Mouse (Mus musculus) embryonic fibroblast, embryonic 13.5 days (primary cell): ENCODE results near the gene St3gal3. TPM values are rescaled to one million over a fixed set of nuclear protein-coding genes. Genes with fewer than 3 reads are reported as not detected.

ENCODE experiments used
- H3K27ac ChIP-seq: 2 replicates; pipeline ENCODE4 v1.5.1; 2012; ENCODE audit warnings: low read length, control low read depth, inconsistent platforms; ENCODE audit not compliant: insufficient read depth
- H3K4me1 ChIP-seq: 2 replicates; pipeline ENCODE4 v1.6.1; 2011; ENCODE audit warnings: low read length; ENCODE audit not compliant: control insufficient read depth, insufficient read depth
- H3K4me3 ChIP-seq: 2 replicates; pipeline ENCODE4 v1.5.1; 2011; ENCODE audit warnings: mild to moderate bottlenecking, control low read depth, low read length; ENCODE audit not compliant: insufficient read depth
- CTCF ChIP-seq: IDR thresholded peaks from 2 replicates; pipeline ENCODE4 v1.5.1; 2011; ENCODE audit warnings: mild to moderate bottlenecking, control low read depth, low read length, moderate library complexity, borderline replicate concordance; ENCODE audit not compliant: insufficient read depth
- POLR2A ChIP-seq: IDR thresholded peaks from 2 replicates; pipeline ENCODE4 v1.6.1; 2011; ENCODE audit warnings: low read depth, mild to moderate bottlenecking, control low read depth, low read length, moderate library complexity
- polyA plus RNA-seq: library from polyadenylated mRNA; stranded (reverse); fragments of >200 nt; gene quantifications from 2 replicates; pipeline ENCODE4 v1.2.4, GENCODE M21; 2011; ENCODE audit warnings: low read depth; ENCODE audit not compliant: missing spikeins, insufficient read length

Gene St3gal3
- polyA plus RNA-seq, 1 experiment = 21.5 TPM

DNA sequence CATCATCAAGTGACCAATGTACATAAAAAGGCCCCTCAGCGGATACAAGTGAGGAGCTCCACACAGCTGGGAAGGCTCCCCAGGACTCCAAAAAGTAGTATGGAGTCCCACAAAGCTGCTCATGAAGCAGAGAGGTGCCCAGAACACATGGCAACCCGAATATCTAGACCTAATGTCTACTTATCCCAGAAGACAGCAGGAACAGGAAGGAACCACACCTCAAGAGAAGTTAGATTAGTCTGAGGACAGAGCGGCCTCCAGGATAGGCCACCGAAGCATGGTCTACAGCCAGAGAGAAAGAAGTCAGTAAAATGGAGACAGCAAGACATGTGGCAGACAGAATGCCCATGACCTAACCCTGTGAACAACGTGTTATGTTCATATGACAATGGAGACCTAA, 20.2 kb upstream of the St3gal3 start:
- Histone ChIP-seq H3K4me3 (no peak overlapping the region), H3K4me1 (no peaks in the 10 kb centered on the region), H3K27ac (no peak overlapping the region)
- no peak for TF ChIP-seq POLR2A

- Histone ChIP-seq H3K27ac (no peak overlapping the region), H3K4me3 (no peak overlapping the region), H3K4me1 (no peaks in the 10 kb centered on the region)
- TF ChIP-seq POLR2A (no peak), CTCF (no peak)
Measured at GRCm38 (mm10) chr4:118152020-118152785, 17.5 kb upstream of the St3gal3 start.

GRCm38 (mm10) chr4:118150804-118151203, 16.1 kb upstream of the St3gal3 start:
- H3K4me3 ChIP-seq = no peak overlapping the region
- H3K27ac ChIP-seq = no peak overlapping the region
- H3K4me1 ChIP-seq = no peaks in the 10 kb centered on the region
- TF ChIP-seq POLR2A = no peak
- no peak for TF ChIP-seq CTCF

DNA sequence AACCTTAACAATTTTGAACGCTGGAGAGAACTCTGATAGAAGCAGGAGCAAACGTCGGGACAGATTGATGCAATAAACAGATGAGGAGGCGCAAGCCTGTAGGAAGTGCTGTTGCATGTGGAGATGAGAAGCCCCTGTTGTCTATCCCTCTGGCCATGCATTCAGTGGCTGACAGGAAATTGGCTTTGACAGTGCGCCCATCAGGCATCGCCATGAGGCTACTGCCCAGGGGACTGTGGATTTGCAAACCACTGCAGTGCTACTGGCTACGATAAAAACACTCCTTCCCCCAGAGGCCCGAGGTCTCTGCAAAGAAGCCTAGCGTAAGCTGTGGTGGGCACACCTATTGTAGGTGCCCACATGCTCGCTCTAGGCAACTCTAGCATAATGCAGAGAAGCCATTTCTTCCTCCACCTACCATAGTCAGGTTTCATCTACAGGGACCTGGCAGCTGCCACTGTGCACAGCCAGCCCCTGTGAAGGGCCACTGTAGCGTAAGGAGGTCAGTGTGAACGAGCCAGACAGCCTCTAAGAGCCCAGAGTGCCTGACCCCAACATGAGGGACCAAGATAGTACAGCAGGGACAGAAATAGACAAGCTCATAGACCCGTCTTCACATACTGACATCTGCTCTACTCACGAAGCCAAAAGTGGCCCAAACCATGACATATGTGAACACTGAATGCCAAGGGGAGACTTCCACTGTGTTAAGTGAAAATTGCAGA, 15.4 kb upstream of the St3gal3 start:
- H3K4me3 ChIP-seq = no peak overlapping the region
- H3K27ac ChIP-seq = no peak overlapping the region
- TF ChIP-seq POLR2A (no peak), CTCF (no peak)
- H3K4me1 ChIP-seq = no peaks in the 10 kb centered on the region

DNA sequence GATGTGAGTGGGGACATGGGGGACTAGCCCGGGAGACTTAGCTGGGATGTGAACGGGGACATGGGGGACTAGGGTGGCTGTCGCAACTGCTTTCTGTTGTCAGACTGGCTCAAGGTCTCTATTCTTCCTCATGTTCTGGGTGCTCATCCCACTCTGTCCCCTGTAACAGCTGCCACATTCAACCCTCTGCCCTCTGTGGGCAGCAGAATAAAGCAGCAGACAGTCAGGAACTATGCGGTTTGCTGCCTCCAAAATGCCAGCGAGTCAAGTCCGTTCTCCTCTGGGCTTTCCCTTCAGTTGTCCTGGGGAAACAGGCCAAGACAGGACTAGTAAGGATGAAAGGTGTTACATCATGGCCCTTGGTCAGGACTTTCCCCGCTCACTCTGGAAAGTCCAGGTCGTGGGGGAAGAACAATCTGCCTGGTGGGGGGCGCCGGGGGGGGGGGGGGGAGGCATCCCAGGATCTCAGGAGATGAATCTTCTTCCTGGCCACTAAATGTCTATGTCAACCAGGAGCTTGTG, 14.4 kb upstream of the St3gal3 start:
- no peak overlapping the region for H3K27ac ChIP-seq
- H3K4me1 ChIP-seq = no peaks in the 10 kb centered on the region
- no peak for TF ChIP-seq POLR2A
- no peak for TF ChIP-seq CTCF
- H3K4me3 ChIP-seq = no peak overlapping the region

DNA sequence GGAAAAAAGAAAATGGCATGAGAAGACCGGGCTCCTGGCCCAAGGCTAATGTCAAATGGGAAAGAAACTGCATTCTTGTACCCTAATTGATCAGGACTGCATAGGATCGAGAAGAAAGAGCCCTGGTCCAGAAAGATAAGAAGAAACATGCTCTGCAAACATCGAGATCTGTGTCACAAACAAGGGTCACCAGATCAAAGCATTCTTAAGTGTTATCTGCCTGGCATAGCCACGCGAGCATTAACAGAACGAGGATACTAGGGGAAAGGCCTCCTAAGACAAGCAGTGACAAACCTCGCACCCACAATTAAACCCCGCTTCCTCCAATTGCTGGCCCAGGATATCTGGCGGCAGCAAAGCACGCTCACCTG, 13.6 kb upstream of the St3gal3 start:
- Histone ChIP-seq H3K4me1 (no peaks in the 10 kb centered on the region), H3K4me3 (no peak overlapping the region), H3K27ac (no peak overlapping the region)
- TF ChIP-seq CTCF = no peak
- no peak for TF ChIP-seq POLR2A

GRCm38 (mm10) chr4:118147547-118148316, 13.0 kb upstream of the St3gal3 start:
- Histone ChIP-seq H3K4me1 (no peaks in the 10 kb centered on the region), H3K4me3 (no peak overlapping the region), H3K27ac (no peak overlapping the region)
- TF ChIP-seq POLR2A (no peak), CTCF (no peak)

DNA sequence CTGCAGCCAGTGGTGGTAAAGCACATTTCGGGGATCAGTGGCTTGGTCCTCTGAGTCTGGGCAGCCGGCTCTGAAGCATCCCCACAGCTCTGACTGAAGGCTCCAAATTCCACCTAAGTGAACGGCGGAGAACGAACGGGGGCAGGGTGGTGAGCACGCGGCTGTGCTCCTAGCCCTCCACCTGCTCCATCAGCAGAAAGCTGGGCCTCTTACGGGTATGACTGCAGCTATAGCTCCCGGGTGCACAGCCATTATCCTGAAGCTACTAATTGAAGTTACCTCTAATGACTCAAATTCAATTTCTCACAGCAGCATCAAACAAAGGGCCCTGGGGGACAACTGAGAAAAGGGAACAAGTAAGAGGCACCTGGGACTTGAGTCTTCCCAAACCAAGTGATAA, 12.4 kb upstream of the St3gal3 start:
- TF ChIP-seq CTCF = no peak
- TF ChIP-seq POLR2A = no peak
- Histone ChIP-seq H3K4me3 (no peak overlapping the region), H3K4me1 (no peaks in the 10 kb centered on the region), H3K27ac (no peak overlapping the region)

GRCm38 (mm10) chr4:118144324-118144723, 9.6 kb upstream of the St3gal3 start:
- no peak for TF ChIP-seq CTCF
- TF ChIP-seq POLR2A = no peak
- H3K4me1 ChIP-seq = no peaks in the 10 kb centered on the region; the same call in 1 of the 2 replicates
- H3K4me3 ChIP-seq = no peak overlapping the region
- no peak overlapping the region for H3K27ac ChIP-seq

DNA sequence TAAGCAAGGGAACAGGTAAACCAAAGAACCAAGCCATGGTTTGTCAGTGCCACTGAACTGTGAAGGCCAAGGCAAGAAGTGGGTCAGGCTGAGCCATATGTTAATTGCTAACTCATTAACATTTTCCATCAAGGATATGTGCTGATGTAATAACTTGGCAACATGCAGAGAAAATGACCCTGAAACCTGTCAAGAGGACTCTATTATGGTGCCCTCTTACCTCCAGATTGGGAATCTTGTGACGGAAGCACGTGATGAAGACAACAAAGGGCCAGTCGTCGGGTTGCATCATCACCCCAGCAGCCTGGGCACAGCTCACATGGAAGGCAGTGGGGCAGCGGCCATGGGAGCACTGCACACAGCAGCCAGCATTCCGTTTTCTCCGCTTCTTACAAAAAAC, 9.0 kb upstream of the St3gal3 start:
- no peak for TF ChIP-seq POLR2A
- TF ChIP-seq CTCF = no peak
- peaks cover under 1% of the 10 kb centered on the region; the same call in 1 of the 2 replicates for H3K4me1 ChIP-seq
- H3K27ac ChIP-seq = no peak overlapping the region
- H3K4me3 ChIP-seq = no peak overlapping the region
